Mouse (Mus musculus): ENCODE data around the gene Fam131c.

Fam131c gene

GRCm38 (mm10) chr4:141408577-141408976 lies 40.6 kb downstream of the Fam131c start:
- no peak for DNase-seq (ENCODE audit: low read depth, low spot score)

DNA sequence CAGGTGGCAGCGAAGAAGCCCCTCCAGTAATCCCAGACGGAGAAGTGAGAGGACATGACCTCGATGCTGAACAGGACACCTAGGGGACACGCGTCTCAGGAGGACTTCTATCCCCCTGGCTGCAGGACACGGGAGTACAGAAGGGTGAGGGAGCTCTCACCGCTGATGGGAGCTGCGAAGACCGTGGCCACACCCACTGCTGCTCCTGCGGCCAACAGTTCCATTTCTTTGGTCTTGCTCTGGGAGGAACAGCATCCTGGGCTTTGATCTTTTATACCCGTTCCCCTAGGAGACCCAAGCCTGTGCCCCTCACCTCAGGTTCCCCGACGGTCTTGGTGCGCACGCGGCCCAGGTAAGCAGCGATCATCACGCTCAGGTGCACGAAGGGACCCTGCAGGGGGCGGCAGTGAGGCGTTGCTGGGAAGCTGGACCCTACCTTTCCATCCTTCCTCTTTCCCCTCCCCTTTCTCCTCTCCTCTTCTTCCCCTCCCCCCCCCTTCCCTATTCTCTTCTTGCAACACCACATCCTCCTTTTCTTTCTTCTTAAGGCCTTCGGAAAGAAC lies 43.5 kb downstream of the Fam131c start:
- no peak for DNase-seq (ENCODE audit: low read depth, low spot score)

GRCm38 (mm10) chr4:141415924-141416323 lies 47.9 kb downstream of the Fam131c start, which contains the start of gene Clcnkb:
TSS of gene Clcnkb (minus strand) at chr4:141416014.
- no peak for DNase-seq (ENCODE audit: low read depth, low spot score)

DNA sequence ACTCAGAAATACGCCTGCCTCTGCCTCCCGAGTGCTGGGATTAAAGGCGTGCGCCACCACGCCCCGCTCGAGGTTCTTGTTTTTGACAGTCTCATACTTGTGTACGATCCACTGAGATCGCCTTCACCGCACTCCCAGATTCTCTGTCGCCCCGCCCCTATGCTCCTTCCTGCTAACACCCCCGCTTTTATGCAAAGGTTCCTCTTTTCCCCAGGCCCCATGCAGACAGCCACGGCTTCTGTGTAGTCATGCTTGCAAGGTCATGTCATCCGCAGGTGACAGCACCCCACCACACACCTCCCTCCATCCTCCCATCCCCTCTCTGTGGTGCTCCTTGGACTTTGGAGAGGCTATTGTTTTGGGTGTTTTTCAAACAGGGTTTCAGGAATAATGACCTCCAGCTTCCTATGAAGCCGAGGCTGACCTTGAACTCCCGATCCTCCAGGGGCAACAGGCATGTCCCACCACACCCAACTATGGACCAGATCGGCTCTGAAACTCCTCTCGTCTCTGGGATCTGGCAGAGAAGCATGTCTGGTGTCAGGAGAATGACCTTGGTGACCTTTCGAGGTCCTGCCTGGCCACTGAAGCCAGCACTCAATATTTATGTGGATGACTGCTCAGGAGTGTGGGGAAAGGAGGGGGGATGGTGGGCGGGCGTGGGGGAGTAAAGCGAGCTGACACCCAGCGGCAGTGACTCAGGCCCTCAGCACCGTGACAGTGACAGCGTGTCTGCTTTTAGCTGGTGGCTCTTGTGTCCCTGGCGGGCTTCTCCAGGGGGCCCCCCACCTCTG lies 51.6 kb downstream of the Fam131c start:
- no peak for DNase-seq (ENCODE audit: low read depth, low spot score)

GRCm38 (mm10) chr4:141420192-141420829 lies 52.3 kb downstream of the Fam131c start, which contains the start of gene Hspb7:
TSS of gene Hspb7 (plus strand) at chr4:141420779.
- DNase-seq (ENCODE audit: low read depth, low spot score), result no peak

DNA sequence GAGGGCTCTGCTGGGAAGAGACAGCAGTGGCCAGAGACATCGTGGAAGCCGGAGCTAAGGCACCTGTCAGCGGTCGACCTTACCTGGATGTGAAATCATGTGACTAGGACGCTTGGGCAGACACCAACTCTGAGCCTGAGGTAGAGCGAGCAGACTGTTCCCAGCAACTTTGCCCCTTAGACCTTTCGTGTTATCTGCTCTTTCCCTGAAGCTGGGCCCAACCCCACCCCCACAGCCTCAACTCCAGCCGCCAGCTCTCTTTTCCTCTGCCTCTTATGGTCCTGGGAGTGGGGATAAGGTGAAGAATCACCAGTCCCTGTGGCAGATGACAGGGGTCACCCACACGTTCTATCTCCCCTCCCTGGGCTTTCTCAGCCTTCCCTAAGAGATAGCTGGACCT lies 52.9 kb downstream of the Fam131c start:
- no peak for DNase-seq (ENCODE audit: low read depth, low spot score)

DNA sequence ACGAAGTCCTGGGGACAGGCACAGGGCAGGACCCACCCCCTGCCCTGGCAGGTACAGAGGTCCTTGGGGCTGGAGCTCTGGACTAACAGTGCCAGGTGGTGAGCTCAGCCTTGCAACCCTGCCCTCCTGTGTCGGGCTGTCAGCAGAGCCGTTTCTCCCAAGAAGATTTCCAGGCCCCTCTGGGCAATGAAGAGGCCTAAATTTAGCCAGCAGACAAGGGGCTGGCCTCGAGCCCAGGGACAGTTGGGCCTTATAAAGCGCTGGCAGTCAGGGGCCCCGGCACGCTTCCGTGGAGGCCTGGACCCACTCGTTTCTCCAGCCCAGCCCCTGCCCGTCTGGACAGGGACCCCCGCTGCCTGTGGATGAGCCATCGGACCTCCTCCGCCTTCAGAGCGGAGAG lies 53.4 kb downstream of the Fam131c start:
- no peak for DNase-seq (ENCODE audit: low read depth, low spot score)

DNA sequence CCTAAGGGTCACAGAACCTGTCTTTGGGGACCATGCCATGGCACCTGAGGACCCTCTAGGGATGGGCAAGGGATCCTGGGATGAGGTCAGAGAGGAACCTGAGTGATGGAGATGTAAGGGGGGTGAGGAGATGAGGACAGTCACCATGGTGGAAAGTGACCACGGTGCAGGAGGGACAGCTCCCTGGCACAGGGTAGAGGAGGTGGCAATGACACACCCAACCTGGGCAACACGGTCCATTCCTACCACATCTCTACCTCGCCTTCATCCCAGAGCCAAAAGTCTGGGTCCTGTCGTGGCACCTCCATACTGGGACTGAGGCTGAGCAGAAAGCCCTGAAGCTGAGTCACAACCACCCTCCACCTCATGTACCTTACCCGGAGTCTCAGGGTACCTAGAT lies 54.8 kb downstream of the Fam131c start:
- DNase-seq (ENCODE audit: low read depth, low spot score), result no peak

GRCm38 (mm10) chr4:141423288-141423687 lies 55.3 kb downstream of the Fam131c start:
- no peak for DNase-seq (ENCODE audit: low read depth, low spot score)

- no peak for DNase-seq (ENCODE audit: low read depth, low spot score)
Observed at GRCm38 (mm10) chr4:141423691-141424431, 55.8 kb downstream of the Fam131c start.

DNA sequence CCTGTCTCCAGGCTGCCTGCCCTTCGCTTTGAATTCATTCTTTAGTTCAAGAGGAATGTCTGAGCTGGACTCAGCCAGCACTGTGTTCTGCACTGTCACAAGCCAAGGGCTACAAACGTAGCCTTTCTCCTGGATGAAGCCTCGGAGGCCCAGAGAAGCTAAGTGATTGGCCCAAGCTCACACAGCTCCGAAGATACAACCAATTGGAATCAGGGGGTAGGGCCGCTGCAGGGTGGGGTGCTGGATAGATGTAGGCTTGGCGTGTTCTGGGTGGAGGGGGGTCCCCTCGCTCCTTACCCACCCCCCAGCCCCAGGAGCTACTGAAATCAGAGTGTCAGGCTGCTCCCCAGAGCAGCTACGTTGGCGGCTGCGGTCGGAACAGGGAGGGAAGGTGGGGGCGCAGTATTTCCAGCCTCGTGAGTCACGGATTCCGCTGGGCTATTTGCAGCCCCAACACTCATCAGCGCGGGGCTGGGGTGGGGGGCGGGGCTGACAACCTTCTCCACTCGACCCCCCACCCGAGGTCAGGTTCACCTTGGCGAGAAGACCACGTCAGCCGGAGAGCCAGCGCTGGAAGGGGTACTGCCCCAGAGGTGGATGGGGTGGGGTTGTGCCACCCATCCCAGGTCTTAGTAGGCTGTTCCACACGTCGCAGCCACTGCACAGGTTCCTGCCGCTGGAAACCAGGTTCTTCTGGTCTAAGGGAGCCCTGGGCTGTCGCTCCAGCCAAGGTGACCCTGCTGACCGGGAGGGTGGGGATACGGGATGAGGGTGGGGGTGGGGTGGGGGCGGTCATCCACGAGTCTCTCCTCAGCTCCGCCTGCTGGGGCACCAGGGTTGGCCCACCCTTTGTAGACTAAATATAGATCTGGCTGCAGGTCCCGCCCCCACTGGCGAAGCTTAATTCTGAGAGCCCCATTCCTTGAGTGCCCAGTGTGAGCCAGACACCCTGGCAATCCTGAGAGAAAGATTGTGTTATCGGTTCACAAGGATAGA lies 57.8 kb downstream of the Fam131c start:
- DNase-seq (ENCODE audit: low read depth, low spot score), result no peak

DNA sequence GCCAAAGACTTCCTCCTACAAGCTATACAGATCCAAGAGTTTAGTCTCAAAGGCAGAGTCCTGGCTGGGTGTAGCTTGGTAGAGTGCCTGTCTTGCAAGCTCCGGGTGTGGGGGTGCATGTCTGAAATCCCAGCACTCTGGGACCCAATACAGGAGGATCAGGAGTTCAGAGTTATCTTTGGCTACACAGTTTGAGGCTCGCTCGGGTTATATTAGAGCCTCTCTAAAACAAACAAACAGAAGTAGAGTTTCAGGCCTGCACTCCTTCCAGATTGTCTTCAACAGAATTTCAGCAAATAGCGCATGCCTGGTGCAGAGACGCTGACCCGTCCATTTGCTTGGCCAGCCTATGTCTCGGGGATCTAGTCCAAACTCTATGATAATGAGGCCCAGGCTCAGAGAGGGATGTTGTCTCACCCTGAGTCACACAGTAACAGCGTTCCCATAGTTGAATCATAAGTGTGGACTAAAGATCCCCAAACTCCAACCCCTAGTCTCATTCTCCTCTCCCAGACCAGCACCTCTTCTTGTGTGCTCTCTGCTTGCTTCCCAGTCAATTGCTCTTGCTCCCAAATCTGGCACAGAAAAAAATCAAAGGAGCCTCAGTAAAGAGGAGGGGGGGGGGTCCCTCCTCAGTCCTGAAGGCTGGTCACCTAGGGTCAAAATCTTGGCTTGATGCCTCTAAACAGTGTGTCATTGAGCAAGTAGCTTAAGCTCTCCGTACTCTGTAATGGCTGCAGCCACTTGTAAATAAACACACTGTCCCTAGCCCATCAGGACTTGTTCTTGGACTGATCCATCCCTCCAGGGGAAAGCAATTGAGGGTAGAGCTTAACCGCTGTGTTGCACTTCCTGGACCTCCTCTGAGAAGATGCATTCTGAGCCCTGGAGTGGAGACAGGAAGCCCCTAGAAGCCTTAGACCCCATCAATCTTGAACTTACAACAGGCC lies 59.1 kb downstream of the Fam131c start:
- DNase-seq (ENCODE audit: low read depth, low spot score), result no peak

- DNase-seq (ENCODE audit: low read depth, low spot score), result no peak
Observed at GRCm38 (mm10) chr4:141427921-141428320, 59.9 kb downstream of the Fam131c start.

DNA sequence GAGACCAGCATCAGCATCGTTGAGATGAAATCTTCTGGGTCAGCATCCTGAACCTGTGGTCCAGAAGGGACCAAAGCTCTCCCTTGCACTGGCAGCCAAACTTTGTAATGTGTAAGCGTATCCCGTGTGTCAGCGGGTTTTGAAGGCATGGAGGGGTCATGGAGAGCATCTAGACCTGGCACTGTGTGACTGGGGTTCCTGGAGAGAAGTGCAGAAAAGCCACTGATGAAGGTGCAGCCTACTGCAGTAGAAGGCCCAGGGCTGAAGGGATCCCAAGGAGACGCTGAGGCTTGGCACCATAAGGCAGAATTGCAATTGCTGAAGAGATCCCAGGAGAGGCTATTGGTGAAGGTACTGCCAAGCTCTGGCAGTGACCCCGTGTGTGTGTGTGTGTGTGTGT lies 61.4 kb downstream of the Fam131c start:
- DNase-seq (ENCODE audit: low read depth, low spot score), result no peak

DNA sequence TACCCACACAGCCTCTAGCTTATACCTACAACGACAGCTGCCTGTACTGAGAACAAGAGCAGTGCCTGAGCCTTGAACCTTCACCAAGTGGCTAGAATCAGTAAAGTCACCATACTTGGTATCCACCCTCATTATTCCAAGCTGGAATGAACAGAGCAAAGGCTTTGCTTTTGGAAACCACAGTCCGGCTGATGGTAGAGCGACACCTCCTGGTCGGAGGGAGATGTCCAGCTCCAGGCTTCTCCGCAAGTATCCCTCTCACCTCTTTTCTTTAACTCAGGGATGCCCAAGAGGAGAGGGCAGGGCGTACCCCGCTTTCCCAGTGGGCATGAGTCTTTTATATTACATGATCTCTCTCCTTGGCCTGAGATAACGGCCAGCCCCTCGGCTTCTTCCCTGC lies 61.8 kb downstream of the Fam131c start:
- no peak for DNase-seq (ENCODE audit: low read depth, low spot score)

DNA sequence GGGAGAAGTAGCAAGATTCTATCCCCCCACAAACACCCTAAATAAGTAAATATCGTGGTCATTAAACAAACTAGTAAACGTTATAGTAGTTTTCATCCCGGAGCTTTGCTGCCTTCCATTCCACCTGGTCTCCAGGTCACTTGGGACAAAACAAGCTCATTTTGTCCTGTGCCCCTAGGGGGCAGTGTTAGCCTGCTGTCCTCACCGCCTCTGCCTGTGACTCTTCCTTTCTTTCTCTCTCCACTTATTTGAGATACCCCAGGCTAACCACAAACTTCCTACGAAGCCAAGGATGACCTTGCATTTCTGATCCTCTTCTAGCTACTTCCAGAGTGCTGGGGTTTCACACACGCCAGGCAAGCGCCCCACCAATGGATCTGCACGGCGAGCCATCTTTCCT lies 63.0 kb downstream of the Fam131c start:
- peak; percentile 52 for DNase-seq (ENCODE audit: low read depth, low spot score)

GRCm38 (mm10) chr4:141432666-141433065 lies 64.6 kb downstream of the Fam131c start:
- no peak for DNase-seq (ENCODE audit: low read depth, low spot score)

DNA sequence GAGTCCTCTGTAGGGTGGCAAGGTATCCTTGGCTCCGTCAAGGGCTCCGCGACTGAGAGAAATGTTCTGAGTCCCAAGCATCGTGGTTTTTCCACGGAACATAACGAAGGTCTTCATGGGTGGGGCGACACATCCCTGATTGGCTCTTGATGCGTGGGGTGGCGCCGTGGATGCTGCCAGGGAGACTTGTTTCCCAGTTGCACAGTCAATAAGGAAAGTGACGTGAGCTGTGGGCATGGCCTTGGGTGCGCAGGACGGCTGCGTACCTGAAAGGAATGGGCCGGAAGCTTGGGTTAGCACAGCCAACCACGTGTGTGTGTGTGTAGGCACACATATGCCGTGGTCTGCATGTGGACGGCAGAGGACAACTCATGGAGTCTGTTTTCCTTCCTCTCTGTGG lies 65.2 kb downstream of the Fam131c start:
- no peak for DNase-seq (ENCODE audit: low read depth, low spot score)

All from c-Kit-negative CD71-positive TER-119-positive erythroid progenitor cells, embryonic 14.5 days (primary cell).